Mouse (Mus musculus) inflammation-experienced regulatory T-cells, adult 6 months (primary cell): Measurements from ENCODE around the gene Adam30. TPM values are rescaled to one million over a fixed set of nuclear protein-coding genes. Genes with fewer than 3 reads are reported as not detected.
"Not testable (repeated sequence)": the region's sequence is repeated elsewhere in the genome, so short reads cannot be mapped to it uniquely, and the experiment has no call there.

Source experiments
- ATAC-seq: one replicate; pipeline ENCODE4 v1.8.0; 2017
- polyA plus RNA-seq, 3 experiments: library from polyadenylated mRNA; unstranded; fragments of 100-300 nt; shearing (Covaris generic); gene quantifications; one replicate each; pipeline ENCODE4 v1.2.1; 2017

Adam30 gene
- not detected for polyA plus RNA-seq

GRCm38 (mm10) chr3:98160330-98160729 is at the start of gene Adam30:
Gene Adam30, plus strand, starts transcription at chr3:98160630.
- ATAC-seq = no peak

- ATAC-seq = no peak
These were observed 42.2 kb upstream of the Adam30 start for GRCm38 (mm10) chr3:98118252-98118651.

- ATAC-seq = no peak
These were observed 41.1 kb upstream of the Adam30 start for GRCm38 (mm10) chr3:98119338-98119737.

GRCm38 (mm10) chr3:98120884-98121283 is 39.5 kb upstream of the Adam30 start:
- ATAC-seq = no peak

- no peak for ATAC-seq
These were observed 32.7 kb upstream of the Adam30 start for GRCm38 (mm10) chr3:98127775-98128174.

GRCm38 (mm10) chr3:98128716-98129115 is 31.7 kb upstream of the Adam30 start:
- no peak for ATAC-seq

GRCm38 (mm10) chr3:98132140-98132539 is 28.3 kb upstream of the Adam30 start:
- ATAC-seq = not testable (repeated sequence)

GRCm38 (mm10) chr3:98132636-98133035 is 27.8 kb upstream of the Adam30 start:
- no peak for ATAC-seq

GRCm38 (mm10) chr3:98141456-98141855 is 19.0 kb upstream of the Adam30 start:
- no peak for ATAC-seq

- ATAC-seq = no peak
These were observed 17.6 kb upstream of the Adam30 start for GRCm38 (mm10) chr3:98142862-98143261.

- no peak for ATAC-seq
These were observed 15.2 kb upstream of the Adam30 start for GRCm38 (mm10) chr3:98145204-98145603.

GRCm38 (mm10) chr3:98146471-98147410 is 13.7 kb upstream of the Adam30 start:
- ATAC-seq = no peak

GRCm38 (mm10) chr3:98147706-98148105 is 12.7 kb upstream of the Adam30 start:
- no peak for ATAC-seq

GRCm38 (mm10) chr3:98149881-98150280 is 10.5 kb upstream of the Adam30 start:
- no peak for ATAC-seq

GRCm38 (mm10) chr3:98151016-98151415 is 9.4 kb upstream of the Adam30 start:
- no peak for ATAC-seq

- no peak for ATAC-seq
These were observed 7.0 kb upstream of the Adam30 start for GRCm38 (mm10) chr3:98153460-98153859.

GRCm38 (mm10) chr3:98156158-98156557 is 4.3 kb upstream of the Adam30 start:
- no peak for ATAC-seq

GRCm38 (mm10) chr3:98157073-98157472 is 3.4 kb upstream of the Adam30 start:
- ATAC-seq = no peak

GRCm38 (mm10) chr3:98157585-98157984 is 2.8 kb upstream of the Adam30 start:
- no peak for ATAC-seq

- no peak for ATAC-seq
These were observed 1.8 kb upstream of the Adam30 start for GRCm38 (mm10) chr3:98158646-98159045.

GRCm38 (mm10) chr3:98159289-98159688 is 1.1 kb upstream of the Adam30 start:
- ATAC-seq = no peak

- no peak for ATAC-seq
These were observed 17.9 kb downstream of the Adam30 start for GRCm38 (mm10) chr3:98178340-98178739.

- ATAC-seq = no peak
These were observed 20.4 kb downstream of the Adam30 start for GRCm38 (mm10) chr3:98180805-98181204.

GRCm38 (mm10) chr3:98185163-98185714 is 24.8 kb downstream of the Adam30 start:
- no peak for ATAC-seq
